Mouse (Mus musculus): Measurements from ENCODE around the gene Mxi1. TPM values are rescaled to one million over a fixed set of nuclear protein-coding genes. Genes with fewer than 3 reads are reported as not detected.

Mxi1 gene
- total RNA-seq (2015; ENCODE audit: low replicate concordance), result 71.1 and 75.4 TPM in 2 replicates
- 156 and 229 TPM in 2 replicates for total RNA-seq (2017; ENCODE audit: low replicate concordance)

DNA sequence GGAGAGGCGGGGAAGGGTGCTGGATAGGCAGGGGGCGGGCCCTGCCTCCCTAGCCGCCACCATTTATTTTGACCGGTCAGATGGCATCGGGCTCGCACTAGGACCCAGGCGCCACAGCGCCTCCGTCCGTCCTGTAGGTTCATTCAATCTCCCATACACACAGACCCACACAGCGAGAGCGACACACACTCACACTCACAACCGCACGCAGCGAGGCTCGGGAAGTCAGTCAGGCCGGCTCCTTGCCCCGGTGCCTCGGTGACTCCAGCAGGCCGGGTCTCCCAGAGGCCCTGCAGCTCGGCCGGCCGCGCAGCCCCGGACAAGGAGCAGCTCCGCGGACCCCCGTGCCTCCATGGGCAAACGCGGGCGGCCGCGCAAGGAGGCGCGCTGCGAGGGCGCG, at the start of gene Mxi1:
Mxi1 (plus strand) TSS at position 171 of the 400 bp plus-strand sequence.
- ATAC-seq (replicated peaks; ENCODE audit: low FRiP score, poor library complexity, severe bottlenecking), result peak; percentile 70

DNA sequence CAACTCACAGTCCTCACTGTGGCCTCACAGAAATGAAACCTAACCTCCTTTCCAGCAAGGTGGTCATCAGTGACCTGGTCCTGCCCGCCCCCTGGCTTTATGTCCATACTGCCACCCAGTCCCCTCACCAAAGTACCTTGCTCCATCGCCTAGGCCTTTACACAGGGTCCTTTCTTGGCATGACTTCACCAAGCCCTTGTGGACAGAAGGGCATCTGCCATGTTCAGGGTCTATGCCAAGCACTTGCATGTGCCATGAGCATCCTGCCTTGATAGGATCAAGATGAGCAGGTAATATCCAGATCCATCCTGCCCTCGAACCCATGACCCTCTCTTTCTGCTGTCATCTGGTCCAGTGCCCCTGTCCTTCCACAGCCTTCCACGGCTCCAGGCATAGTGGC, 49.5 kb upstream of the Mxi1 start:
- no peak for ATAC-seq (replicated peaks; ENCODE audit: low FRiP score, poor library complexity, severe bottlenecking)

DNA sequence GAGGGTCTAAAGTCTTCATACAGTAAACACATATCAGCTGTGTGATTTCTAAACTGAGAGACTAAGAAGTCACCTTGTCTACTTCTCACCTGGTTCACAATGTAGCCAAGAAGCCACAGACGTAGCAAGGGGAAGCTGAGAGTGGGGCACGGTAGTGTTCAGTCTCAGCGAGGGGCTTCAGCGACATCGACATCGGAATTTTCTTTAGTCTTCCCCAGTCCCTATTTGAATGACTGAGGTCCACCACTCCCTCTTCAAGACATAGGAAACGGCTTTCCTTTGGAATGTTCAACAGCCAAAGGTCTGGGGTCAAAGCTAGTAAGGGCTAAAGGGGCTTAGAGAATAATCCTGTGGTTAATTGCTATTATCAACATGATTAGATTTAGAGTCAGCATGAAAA, 48.3 kb upstream of the Mxi1 start:
- ATAC-seq (replicated peaks; ENCODE audit: low FRiP score, poor library complexity, severe bottlenecking), result no peak

DNA sequence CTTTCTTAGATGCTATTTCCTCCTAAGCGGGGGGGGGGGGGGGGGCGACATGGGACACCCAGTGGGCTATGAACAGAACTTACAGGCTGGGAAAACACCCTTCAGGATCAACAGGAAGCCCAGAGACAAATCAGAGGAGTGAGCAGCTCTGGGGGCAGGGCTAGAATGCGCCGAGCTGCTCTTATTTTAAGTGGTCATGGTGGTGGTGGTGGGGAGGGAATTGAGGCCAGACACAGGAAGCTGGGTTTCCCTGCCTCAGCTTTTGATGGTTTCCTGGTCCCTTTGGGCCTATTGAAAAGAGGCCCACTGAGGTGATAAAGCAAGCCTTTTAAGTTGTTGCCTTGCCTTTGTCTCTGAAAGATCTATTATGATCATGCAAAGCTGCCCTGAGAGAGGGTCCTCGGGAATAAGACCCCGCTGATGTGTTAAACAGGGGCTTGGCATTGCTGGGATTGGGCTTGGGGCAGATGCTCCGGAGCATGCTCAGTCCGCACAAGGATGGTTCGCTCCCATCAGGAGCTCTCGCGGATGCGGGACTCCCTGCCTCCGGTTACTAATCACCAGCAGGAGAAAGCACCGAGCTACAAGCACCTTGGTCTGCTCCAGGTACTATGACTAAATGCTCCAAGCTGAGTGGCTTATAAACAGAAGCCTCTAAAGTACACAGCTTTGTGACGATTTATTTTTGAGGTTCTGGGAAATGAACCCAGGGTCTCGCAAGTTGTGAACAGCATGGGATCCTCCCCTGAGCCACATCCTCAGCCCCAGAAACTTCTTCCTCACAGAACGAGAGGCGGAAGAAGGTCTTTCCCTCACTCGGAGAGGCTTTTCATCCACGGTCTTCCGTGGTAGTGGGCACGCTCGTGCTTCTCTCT, 46.2 kb upstream of the Mxi1 start:
- ATAC-seq (replicated peaks; ENCODE audit: low FRiP score, poor library complexity, severe bottlenecking), result no peak

DNA sequence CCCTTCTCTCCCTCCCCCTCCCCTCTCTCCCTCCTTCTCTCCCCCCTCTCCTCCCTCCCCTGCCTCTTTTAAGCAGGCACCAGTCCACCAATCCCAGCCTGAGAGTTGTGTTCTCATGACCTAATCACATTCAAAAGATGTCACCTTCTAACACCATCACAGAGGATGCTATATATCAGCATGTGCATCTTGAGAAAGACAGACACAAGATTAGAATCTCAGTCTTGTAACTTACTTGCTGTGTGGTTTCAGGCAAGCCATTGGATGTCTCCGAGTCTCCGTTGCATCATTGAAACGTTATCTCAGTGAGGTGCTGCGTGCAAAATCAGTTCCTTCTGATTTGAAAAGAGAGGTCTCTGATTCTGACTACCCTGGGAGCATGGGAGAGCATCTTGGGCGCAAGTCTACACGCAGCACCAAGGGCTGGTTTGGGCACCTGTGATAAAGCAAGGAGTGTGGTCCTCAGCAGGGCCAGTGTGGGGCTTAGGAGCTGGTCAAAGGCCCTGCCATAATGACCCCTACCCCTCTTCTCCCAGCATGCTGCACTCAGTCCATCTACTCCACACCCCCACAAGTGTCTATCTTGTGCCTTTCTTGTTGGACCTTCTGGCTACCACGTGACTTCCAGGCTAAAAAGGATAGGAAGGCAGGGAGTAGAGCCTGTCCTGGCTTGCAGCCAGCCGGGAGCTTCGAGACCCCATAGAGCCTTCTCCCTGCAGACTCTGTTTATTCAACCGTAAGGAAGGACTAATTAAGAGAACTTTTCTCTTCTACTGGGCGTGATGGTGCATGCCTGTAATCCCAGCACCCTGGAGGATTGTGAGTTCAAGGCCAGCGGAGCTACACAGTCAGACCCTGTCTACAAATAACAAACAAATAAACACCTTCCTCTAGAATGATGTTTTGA, 45.2 kb upstream of the Mxi1 start:
- no peak for ATAC-seq (replicated peaks; ENCODE audit: low FRiP score, poor library complexity, severe bottlenecking)

DNA sequence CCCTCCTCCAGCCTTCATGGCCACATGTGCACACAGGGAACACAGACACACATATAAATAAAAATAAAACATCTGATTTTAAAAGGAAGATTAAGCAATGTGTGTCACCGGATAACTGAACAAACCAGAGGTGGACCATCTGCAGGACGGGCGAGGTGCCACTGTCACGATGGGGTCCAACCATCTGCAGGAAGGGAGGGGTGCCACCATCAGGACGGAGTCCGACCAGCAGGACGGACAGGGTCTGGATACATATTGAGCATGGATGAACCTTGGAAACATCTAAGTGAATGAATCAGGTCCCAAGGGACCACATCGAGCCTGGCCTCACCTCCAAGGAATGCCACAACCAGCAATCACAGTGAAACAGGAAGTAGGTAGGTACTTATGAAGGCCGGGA, 43.0 kb upstream of the Mxi1 start:
- no peak for ATAC-seq (replicated peaks; ENCODE audit: low FRiP score, poor library complexity, severe bottlenecking)

DNA sequence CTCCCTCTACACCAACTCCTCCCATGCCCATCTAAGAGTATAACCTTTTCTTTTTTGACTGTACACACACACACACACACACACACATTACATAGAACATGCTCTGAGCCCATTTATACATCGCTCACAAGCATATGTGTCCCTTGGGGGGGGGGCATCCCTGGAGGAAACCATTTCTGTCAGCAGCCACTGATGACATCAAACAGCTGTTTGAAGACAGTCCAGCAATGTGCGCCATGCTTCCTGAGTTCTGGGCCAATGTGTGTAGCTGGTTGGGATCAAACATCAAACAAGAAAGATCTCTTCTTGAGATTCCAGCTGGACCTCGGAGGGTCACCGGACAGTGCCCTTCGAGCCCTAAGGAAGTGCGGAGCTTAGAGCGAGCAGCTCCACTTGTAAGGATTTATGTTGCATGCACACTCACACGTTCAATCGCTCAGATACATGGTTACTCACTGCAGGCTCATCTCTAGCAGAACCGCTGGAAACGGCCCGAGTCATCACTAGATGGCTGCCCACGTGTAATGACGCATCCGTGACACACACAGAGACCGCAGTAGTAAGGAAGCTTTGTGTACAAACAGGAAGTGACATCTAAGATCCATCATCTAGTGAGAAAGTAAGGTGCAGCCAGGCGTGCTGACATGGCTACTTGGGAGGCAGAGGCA, 37.1 kb upstream of the Mxi1 start:
- ATAC-seq (replicated peaks; ENCODE audit: low FRiP score, poor library complexity, severe bottlenecking), result no peak

DNA sequence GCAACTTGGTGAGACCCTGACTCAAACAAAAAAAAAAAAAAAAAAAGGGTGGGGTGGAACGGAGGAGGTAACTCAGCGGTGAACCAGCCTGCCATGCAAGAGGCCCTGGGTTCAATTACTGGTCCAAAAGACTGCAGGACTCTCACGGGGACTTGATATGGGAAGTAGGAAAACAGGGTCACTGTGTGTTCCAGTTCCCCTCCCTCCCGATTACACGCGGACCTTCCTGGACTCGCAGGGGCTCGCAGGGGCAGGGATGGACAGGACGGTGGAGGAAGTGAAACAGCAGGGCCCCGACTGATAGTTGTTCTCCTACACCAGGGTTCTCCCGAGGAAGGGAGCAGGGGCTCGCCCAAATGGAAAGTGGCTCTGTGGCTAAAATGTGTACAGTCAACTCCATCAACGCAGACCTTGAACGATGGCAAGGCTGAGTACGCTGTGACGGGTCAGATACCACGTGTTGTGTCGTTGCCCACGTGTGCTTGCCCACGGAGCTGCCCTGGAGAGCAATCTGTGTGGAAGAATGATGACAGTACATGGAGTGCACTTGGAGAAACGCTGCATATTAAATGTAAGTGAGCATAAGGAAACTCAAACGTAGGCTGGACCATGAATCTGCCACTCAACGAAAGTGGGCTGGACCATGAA, 36.4 kb upstream of the Mxi1 start:
- ATAC-seq (replicated peaks; ENCODE audit: low FRiP score, poor library complexity, severe bottlenecking), result no peak

DNA sequence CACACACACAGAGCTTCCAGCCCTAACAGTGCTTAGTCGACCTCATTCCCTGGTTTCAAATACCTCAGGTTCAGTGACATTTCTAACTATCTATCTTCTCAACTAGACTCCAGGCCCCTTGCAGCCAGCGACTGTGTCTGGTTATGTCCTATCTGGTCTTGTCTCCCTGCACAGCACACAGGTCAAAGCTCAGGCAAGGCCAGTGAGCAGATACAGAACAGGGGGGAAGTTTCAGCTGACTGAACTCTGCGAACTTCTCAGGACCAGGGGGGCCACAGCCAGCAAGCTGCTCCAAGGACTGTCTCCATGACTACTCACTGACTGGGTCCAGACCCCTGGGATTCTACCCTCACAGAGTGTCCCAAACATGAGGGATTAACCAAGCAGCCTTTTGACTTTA, 35.1 kb upstream of the Mxi1 start:
- no peak for ATAC-seq (replicated peaks; ENCODE audit: low FRiP score, poor library complexity, severe bottlenecking)

DNA sequence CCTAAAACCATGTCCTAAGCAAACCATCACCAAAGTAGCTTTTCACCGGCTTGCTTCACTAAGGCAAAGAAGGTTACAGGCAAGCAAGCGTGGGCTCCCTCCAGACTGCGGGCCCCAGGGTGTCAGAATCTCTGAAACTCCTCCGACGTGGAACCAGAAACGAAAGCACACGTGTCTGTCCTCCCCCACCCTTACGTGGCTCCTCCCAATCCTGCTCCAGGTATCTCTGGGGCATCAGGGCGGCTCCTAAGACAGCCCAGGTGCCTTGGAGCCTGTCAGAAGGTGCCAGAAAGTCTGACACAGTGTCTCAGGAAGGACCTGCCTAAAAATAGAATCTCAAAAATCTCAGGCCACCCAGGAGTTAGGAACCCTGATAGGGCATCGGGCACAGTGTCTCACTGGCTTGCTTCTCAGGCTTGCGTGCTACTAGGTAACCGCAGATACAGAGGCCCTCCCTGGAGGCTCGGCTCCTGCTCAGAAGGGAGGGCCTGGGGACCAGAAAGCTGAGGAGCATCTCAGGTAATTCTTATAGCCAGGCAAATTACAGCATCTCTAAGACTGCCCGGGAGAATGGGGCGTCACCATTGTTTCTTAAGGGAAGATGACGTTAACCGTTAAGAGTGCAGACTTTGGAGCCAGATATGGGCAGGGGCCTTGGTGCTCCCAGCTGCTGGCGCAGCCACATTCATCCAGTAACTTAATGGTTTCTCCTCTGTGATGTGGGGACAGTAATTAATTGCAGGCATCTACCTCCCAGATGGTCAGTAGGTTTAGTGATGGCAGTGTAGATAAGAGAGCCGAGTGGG, 33.2 kb upstream of the Mxi1 start:
- no peak for ATAC-seq (replicated peaks; ENCODE audit: low FRiP score, poor library complexity, severe bottlenecking)

DNA sequence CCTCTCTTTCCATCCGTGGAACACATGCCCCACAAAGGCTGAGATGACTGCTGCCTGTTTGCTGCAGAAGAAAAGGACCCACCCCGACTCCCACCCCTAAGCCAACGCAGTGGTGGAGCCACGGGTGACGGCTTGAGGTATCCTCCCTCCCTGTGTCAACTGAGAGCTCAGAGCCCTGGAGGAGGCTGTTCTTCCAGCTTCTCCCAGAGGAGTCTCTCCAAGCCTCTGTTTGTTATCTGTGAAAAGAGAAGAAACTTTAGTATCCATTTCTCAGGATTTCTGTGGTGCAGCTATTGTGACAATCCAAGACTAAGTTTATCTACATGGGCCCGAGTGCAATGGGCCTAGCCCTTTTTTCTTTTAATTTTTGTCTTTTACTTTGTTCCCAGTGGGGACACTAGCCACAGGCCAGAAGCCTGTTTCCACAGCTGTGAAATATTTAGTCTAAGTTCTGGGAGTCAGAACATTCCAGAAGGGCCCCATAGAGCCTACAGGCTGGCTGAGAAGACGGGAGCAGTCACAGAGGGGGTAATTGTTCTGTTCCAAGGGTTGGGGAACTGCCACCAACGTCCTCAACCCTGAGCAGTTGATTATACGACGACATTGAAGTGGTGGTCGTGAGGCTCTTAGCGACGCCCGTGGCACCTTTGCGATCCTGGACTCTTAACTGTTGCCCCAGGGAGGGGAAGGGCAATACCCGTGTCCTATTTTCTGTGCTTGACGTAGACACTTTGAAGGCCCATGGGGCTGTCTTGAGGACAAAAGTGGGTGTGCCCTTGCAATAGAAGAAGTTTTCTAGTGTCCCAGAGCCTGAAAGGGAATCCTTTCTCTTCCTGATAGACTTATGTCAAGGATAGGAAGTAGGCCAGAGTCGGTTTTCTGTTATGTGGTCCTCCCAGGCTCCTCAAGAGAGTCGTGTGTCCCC, 31.6 kb upstream of the Mxi1 start:
- no peak for ATAC-seq (replicated peaks; ENCODE audit: low FRiP score, poor library complexity, severe bottlenecking)

DNA sequence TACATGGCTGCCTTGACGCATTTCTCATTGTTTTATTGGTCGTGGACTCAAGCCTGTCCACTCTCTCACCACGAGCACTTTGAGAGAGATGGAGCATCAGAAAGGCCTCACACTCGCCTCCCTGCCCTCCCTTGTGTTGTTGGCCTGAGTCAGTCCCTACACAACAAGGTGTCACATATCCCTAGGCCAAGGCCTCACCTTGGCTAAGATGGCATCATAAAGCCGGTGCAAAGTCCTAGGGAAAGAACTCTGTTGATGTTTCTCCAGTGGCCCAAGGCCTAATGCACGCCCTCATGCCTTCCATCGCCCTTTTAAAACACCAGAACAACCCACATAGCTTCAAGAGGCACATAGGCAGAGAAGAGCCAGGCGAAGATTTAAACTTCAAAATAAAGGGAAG, 30.1 kb upstream of the Mxi1 start:
- ATAC-seq (replicated peaks; ENCODE audit: low FRiP score, poor library complexity, severe bottlenecking), result no peak

DNA sequence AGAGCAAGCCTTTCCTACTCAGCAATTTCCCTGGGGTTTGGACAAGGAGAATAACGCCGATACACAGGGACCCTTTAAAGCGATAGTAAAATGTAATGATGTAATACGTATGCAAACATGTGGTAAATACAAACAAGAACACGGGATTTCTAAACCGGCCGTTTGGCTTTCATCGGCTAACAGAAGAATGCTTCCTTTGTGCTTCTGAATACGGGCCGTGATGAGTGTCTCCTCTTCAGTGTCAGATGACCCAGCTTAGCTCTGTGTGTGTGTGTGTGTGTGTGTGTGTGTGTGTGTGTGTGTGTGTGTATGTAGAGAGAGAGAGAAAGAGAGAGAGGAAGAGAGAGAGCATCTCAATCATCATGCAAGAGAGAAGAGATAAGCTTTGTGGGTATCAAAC, 27.7 kb upstream of the Mxi1 start:
- ATAC-seq (replicated peaks; ENCODE audit: low FRiP score, poor library complexity, severe bottlenecking), result no peak

DNA sequence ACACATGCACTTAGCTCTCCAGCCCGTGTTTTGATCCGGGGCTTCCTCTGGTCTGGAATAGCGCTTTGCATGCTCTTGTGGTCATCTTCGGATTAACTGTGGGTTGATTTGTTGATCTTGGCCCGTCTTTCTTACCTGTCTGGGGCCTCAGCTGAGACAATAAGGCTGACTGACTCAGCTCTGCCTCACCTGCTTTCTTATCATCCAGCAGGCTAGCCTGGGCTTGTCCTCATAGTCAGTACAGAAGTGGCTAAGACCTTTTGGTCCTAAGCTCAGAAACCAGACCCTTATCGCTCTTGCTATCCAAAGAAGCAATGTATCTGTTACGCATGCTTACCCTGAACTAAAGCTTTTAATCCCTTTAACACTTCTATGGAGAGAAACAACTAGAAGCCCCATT, 26.6 kb upstream of the Mxi1 start:
- no peak for ATAC-seq (replicated peaks; ENCODE audit: low FRiP score, poor library complexity, severe bottlenecking)

DNA sequence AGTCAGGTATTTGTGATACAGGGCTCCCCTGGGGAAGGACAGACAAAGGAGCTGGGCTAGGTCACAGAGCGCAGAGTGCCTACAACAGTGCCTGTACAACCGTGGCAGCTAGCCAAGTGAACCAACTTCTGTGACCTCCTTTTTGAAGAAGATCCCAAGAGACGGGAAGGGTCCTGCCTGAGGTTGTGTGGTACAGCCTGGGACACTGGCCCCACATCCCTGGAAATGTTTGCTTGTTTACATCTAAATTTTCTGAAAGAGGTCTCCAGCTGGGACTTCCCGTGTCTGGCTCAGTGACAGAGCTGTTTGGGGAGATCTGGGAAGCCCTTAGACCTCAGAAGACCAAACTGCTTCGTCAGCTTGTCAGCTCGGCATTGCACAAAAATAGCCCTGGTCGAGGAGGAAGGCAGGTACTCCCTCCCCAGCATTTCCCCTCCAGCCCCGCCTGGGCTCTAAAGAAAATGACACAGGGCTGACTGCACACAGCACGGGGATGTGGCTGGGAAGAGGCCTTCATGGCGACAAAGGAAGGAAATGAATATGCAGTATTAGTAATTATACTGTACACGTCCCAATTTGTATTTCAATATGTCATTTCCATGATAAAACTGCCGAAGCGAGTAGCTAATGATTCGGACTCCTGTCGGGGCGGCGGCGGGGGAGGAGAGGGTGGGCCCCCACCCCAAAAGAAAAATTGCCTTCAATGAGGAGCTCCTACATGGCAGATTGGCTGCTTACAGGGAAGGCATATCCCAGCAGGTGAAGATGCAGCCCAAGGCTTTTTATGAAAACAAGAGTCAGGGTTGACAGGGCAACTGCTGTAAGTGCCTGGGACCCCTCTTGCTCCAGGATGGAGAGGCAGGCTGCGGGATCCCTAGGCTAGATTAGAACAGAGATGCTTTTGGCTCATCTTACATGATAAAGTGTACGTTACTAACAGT, 25.8 kb upstream of the Mxi1 start:
- peak; percentile 52 for ATAC-seq (replicated peaks; ENCODE audit: low FRiP score, poor library complexity, severe bottlenecking)

DNA sequence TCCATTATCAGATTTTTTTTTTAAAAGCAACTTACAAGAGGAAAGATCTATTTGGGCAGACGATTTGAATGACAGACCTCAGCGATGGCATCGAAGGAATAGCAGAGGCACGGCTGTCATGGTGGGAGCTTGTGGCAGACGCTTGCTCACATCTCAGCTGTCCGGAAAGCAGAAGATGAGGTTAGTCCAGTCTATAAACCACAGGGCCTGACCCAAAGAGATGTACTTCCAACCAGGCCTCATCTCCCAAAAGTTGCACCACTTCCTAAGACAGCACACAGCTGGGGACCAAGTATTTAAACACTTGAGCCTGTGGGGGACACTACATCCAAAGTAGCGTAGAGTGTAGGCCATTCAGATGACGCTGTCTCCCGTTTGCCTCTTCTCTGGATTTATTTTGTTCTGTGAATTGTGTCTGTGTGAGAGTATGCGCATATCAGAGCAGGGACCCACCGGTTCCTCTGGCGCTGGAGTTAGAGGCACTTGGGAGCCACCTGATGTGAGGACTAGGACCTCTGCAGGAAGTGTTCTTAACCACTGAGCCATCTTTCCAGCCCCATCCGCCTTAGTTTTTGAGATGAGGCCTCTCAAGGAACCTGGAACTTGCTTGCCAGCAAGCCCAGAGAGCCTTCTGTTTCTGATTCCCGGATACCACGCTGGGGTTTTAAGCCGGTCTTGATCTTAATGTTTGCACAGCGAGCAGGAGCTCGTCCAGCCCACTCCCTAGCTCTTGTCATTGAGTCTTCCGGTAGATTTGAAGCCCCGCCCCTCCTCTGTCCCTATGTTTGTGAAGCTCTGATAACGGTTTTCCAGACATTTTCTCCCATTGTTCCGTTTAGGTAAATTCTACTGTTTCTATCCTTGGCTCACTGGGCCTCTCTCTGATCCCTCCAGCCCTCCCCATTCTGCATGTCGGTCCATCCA, 13.7 kb upstream of the Mxi1 start:
- no peak for ATAC-seq (replicated peaks; ENCODE audit: low FRiP score, poor library complexity, severe bottlenecking)
